Mouse (Mus musculus): ENCODE measurements at regions not wholly inside any gene's neighbourhood (a gene's known extent, or its start where the extent isn't known, plus 50 kb on each side); places are given as distances from the start of the nearest gene placed in this dataset.

GRCm38 (mm10) chr8:56233816-56234215 is 60.6 kb upstream of the Hpgd start:
- H3K27ac ChIP-seq (ENCODE audit: low read length), result no peak overlapping the region
- WGBS, result 73% methylated on average over 5 of the region's 5 CpGs
- no peak for ATAC-seq (ENCODE audit: insufficient number of reproducible peaks, insufficient read depth, low FRiP score, low read depth)
- no peaks in the 10 kb centered on the region for H3K27me3 ChIP-seq (ENCODE audit: control insufficient read depth, insufficient read depth, low read length)
- H3K9me3 ChIP-seq (ENCODE audit: control insufficient read depth, low read depth, low read length), result no peaks in the 10 kb centered on the region
- H3K9ac ChIP-seq (replicated peaks; ENCODE audit: low read depth, low read length), result no peak overlapping the region
- H3K4me3 ChIP-seq (ENCODE audit: low read depth, low read length), result no peak overlapping the region
- no peaks in the 10 kb centered on the region for H3K4me1 ChIP-seq (ENCODE audit: control insufficient read depth, insufficient read depth, low read length)
- no peaks in the 10 kb centered on the region for H3K36me3 ChIP-seq (ENCODE audit: control insufficient read depth, insufficient read depth, low read length)
- no peak overlapping the region for H3K4me2 ChIP-seq (replicated peaks; ENCODE audit: low read depth, low read length)

DNA sequence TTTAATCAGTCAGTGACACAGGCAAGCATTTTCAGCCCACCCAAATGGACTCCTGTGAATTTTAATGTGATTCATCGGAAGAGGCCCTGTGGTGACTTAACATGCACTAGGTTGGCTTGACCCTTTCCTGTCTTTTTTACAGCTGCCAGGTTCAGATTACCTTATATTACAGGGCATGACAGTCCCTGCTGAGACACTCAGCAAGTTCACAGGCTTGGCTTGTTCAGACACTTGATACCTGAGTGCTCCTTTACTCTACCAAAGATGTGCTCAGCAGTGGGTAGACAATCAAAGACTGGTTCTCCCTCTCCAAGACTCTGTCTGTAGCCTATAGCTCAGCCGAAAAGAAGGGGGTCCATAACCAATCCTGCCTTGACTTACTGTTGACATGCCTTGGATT is 60.1 kb upstream of the Hpgd start:
- H3K36me3 ChIP-seq (ENCODE audit: control insufficient read depth, insufficient read depth, low read length), result no peaks in the 10 kb centered on the region
- 82% methylated on average over 2 of the region's 2 CpGs for WGBS
- H3K4me2 ChIP-seq (replicated peaks; ENCODE audit: low read depth, low read length), result no peak overlapping the region
- no peaks in the 10 kb centered on the region for H3K9me3 ChIP-seq (ENCODE audit: control insufficient read depth, low read depth, low read length)
- H3K4me3 ChIP-seq (ENCODE audit: low read depth, low read length), result no peak overlapping the region
- ATAC-seq (ENCODE audit: insufficient number of reproducible peaks, insufficient read depth, low FRiP score, low read depth), result no peak
- no peaks in the 10 kb centered on the region for H3K27me3 ChIP-seq (ENCODE audit: control insufficient read depth, insufficient read depth, low read length)
- no peak overlapping the region for H3K9ac ChIP-seq (replicated peaks; ENCODE audit: low read depth, low read length)
- no peak overlapping the region for H3K27ac ChIP-seq (ENCODE audit: low read length)
- no peaks in the 10 kb centered on the region for H3K4me1 ChIP-seq (ENCODE audit: control insufficient read depth, insufficient read depth, low read length)

DNA sequence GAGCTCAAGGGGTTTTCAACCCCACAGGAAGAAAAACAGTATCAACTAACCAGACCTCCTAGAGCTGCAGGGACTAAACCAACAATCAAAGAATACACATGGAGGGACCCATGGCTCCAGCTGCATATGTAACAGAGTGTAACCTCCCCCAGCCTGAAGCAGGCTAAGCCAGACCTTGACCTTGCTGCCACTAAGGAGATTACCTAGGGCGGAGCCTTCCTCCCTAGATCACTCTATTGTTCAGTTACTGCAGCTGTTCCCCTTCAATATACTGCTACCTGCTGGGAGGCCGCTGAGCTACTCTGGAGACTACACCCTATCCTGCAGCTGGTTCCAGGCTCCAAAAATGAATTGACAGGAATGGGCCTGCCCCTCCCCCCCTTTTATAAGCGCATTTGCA is 51.1 kb upstream of the Hpgd start:
- no peaks in the 10 kb centered on the region for H3K36me3 ChIP-seq (ENCODE audit: control insufficient read depth, insufficient read depth, low read length)
- H3K9me3 ChIP-seq (ENCODE audit: control insufficient read depth, low read depth, low read length), result no peaks in the 10 kb centered on the region; the same call in 1 of the 2 replicates
- 69% methylated on average over 3 of the region's 3 CpGs for WGBS
- H3K4me2 ChIP-seq (replicated peaks; ENCODE audit: low read depth, low read length), result no peak overlapping the region
- H3K27me3 ChIP-seq (ENCODE audit: control insufficient read depth, insufficient read depth, low read length), result no peaks in the 10 kb centered on the region
- H3K4me3 ChIP-seq (ENCODE audit: low read depth, low read length), result no peak overlapping the region
- no peak for ATAC-seq (ENCODE audit: insufficient number of reproducible peaks, insufficient read depth, low FRiP score, low read depth)
- no peak overlapping the region for H3K9ac ChIP-seq (replicated peaks; ENCODE audit: low read depth, low read length)
- no peak overlapping the region for H3K27ac ChIP-seq (ENCODE audit: low read length)
- H3K4me1 ChIP-seq (ENCODE audit: control insufficient read depth, insufficient read depth, low read length), result no peaks in the 10 kb centered on the region

All from stomach, embryonic 14.5 days (tissue).